Mouse (Mus musculus): ENCODE measurements at regions not wholly inside any gene's neighbourhood (a gene's known extent, or its start where the extent isn't known, plus 50 kb on each side); places are given as distances from the start of the nearest gene placed in this dataset.

GRCm38 (mm10) chr4:47936470-47937125 is 108.4 kb upstream of the Nr4a3 start:
- in situ Hi-C loops (cut with MboI; ENCODE audit: low pct_unique_long_range_greater_than_20kb in 1 of 2, low sequenced_read_pairs in 2 of 2, unreplicated experiment in 1 of 2), result no loop called here

- in situ Hi-C loops (cut with MboI; ENCODE audit: low pct_unique_long_range_greater_than_20kb in 1 of 2, low sequenced_read_pairs in 2 of 2, unreplicated experiment in 1 of 2), result no loop called here
Measured at GRCm38 (mm10) chr4:47947869-47948573, 96.9 kb upstream of the Nr4a3 start.

GRCm38 (mm10) chr4:47948789-47949188 is 96.2 kb upstream of the Nr4a3 start:
- in situ Hi-C loops (cut with MboI; ENCODE audit: low pct_unique_long_range_greater_than_20kb in 1 of 2, low sequenced_read_pairs in 2 of 2, unreplicated experiment in 1 of 2), result no loop called here

- in situ Hi-C loops (cut with MboI; ENCODE audit: low pct_unique_long_range_greater_than_20kb in 1 of 2, low sequenced_read_pairs in 2 of 2, unreplicated experiment in 1 of 2), result no loop called here
Measured at GRCm38 (mm10) chr4:47954576-47955305, 90.2 kb upstream of the Nr4a3 start.

GRCm38 (mm10) chr4:47964630-47965029 is 80.3 kb upstream of the Nr4a3 start:
- in situ Hi-C loops (cut with MboI; ENCODE audit: low pct_unique_long_range_greater_than_20kb in 1 of 2, low sequenced_read_pairs in 2 of 2, unreplicated experiment in 1 of 2), result no loop called here

- in situ Hi-C loops (cut with MboI; ENCODE audit: low pct_unique_long_range_greater_than_20kb in 1 of 2, low sequenced_read_pairs in 2 of 2, unreplicated experiment in 1 of 2), result no loop called here
Measured at GRCm38 (mm10) chr4:47971861-47972260, 73.1 kb upstream of the Nr4a3 start.

- in situ Hi-C loops (cut with MboI; ENCODE audit: low pct_unique_long_range_greater_than_20kb in 1 of 2, low sequenced_read_pairs in 2 of 2, unreplicated experiment in 1 of 2), result no loop called here
Measured at GRCm38 (mm10) chr4:47979579-47980313, 65.2 kb upstream of the Nr4a3 start.
